9 mouse cellular contexts compared by ENCODE assay signal in genomic region chr1:36270666-36271065, GRCm38 (mm10). TPM values are rescaled to one million over a fixed set of nuclear protein-coding genes. Genes with fewer than 3 reads are reported as not detected.
DNase-seq lines count a peak whose midpoint lies in the region; ATAC-seq lines count a peak whose summit lies in the region.
"Had no signal": no experiment of that assay in that cellular context is flagged by ENCODE, and none has a peak within 500 bp of the region (broad histone marks: within the 10 kb centered on the region; RNA-seq: fewer than 3 reads in every experiment).

No protein-coding gene starts in this region.

- 31% methylated on average over 3 of the region's 3 CpGs for WGBS in liver, embryonic 15.5 days (ENCODE audit: insufficient replicate concordance)
- 55% methylated on average over 3 of the region's 3 CpGs for WGBS in forebrain, embryonic 12.5 days

- peaks cover 9% of the 10 kb centered on the region; the same call in 1 of the 2 replicates for H3K27me3 ChIP-seq in liver, embryonic 15.5 days
- peaks cover 20% of the 10 kb centered on the region for H3K27me3 ChIP-seq in forebrain, embryonic 12.5 days

- peak; percentile 76 for DNase-seq in 416B (ENCODE audit: low read depth)
- DNase-seq in heart, postnatal 36 days = peak; percentile 32 to 54
- no peak for DNase-seq in ovary, postnatal 36 days (ENCODE audit: low spot score)
- no peak for DNase-seq in left cerebral cortex, postnatal 36 days (ENCODE audit: low spot score in 2 of 2)
- no peak for DNase-seq in cerebellum, adult 11 months
- DNase-seq: left cerebral cortex, postnatal 4 days had no signal

- H3K4me3 ChIP-seq in brown adipose tissue, adult 24 weeks (ENCODE audit: insufficient read depth, low read depth, low read length) = peak overlapping the region; percentile 62
- no peak overlapping the region for H3K4me3 ChIP-seq in liver, embryonic 15.5 days (replicated peaks)
- H3K4me3 ChIP-seq in forebrain, embryonic 12.5 days (replicated peaks) = no peak overlapping the region

- no peak overlapping the region for H3K9ac ChIP-seq in liver, embryonic 15.5 days
- H3K9ac ChIP-seq in forebrain, embryonic 12.5 days = no peak overlapping the region

- H3K9me3 ChIP-seq in liver, embryonic 15.5 days (replicated peaks) = no peaks in the 10 kb centered on the region
- H3K9me3 ChIP-seq in forebrain, embryonic 12.5 days = no peaks in the 10 kb centered on the region

- intact Hi-C loops in heart, postnatal 36 days (cut with DNase I) = no loop called here
- intact Hi-C loops in left cerebral cortex, postnatal 36 days (cut with DNase I) = no loop called here

- H3K27ac ChIP-seq in brown adipose tissue, adult 24 weeks (replicated peaks; ENCODE audit: low read depth, low read length) = peak overlapping the region; percentile 76
- peak overlapping the region; percentile 38 for H3K27ac ChIP-seq in liver, embryonic 15.5 days (replicated peaks)
- no peak overlapping the region for H3K27ac ChIP-seq in forebrain, embryonic 12.5 days

- peaks cover 27% of the 10 kb centered on the region for H3K4me1 ChIP-seq in brown adipose tissue, adult 24 weeks (ENCODE audit: control insufficient read depth, insufficient read depth, insufficient read length, low read length)
- peaks cover 50% of the 10 kb centered on the region for H3K4me1 ChIP-seq in liver, embryonic 15.5 days (replicated peaks)
- no peaks in the 10 kb centered on the region for H3K4me1 ChIP-seq in forebrain, embryonic 12.5 days

- H3K4me2 ChIP-seq in liver, embryonic 15.5 days = peak overlapping the region; percentile 50; the same call in 1 of the 2 replicates
- no peak overlapping the region for H3K4me2 ChIP-seq in forebrain, embryonic 12.5 days

- no peaks in the 10 kb centered on the region for H3K36me3 ChIP-seq in liver, embryonic 15.5 days (replicated peaks)
- no peaks in the 10 kb centered on the region for H3K36me3 ChIP-seq in forebrain, embryonic 12.5 days (replicated peaks)

- no peak for ATAC-seq in liver, embryonic 15.5 days (ENCODE audit: insufficient read depth)
- no peak for ATAC-seq in forebrain, embryonic 12.5 days (ENCODE audit: low FRiP score)

RNA-seq across cellular contexts. Expression of gene Neurl3, which starts 3.8 kb away (rescaled TPM):
- polyA plus RNA-seq in brown adipose tissue, adult 24 weeks (2012; ENCODE audit: insufficient read depth, insufficient read length, missing spikeins) = 2.0 and 2.5 TPM in 2 replicates
- 1 to 10 TPM; 3.6 to 3.9 TPM for total RNA-seq in heart, postnatal 36 days (2021)
- polyA plus RNA-seq in liver, embryonic 15.5 days (2015; fragmentation: Nextera tagmentation; extraction: Ambion mirVana) = 2.4 and 3.0 TPM in 2 replicates
- 0.34 and 0.45 TPM in 2 replicates for polyA plus RNA-seq in forebrain, embryonic 12.5 days (2016; fragmentation: Nextera tagmentation; extraction: Ambion mirVana)
- total RNA-seq in left cerebral cortex, postnatal 36 days (2021) = under 1 TPM; 0.32 to 0.91 TPM

RNA-seq across cellular contexts. Expression of gene Uggt1, which starts 26.1 kb away (rescaled TPM):
- polyA plus RNA-seq in brown adipose tissue, adult 24 weeks (2012; ENCODE audit: insufficient read depth, insufficient read length, missing spikeins) = 11.0 and 11.6 TPM in 2 replicates
- total RNA-seq in heart, postnatal 36 days (2021) = 10 to 100 TPM; 29.2 to 31.2 TPM
- 19.4 and 19.5 TPM in 2 replicates for polyA plus RNA-seq in liver, embryonic 15.5 days (2015; fragmentation: Nextera tagmentation; extraction: Ambion mirVana)
- polyA plus RNA-seq in forebrain, embryonic 12.5 days (2016; fragmentation: Nextera tagmentation; extraction: Ambion mirVana) = 59.8 and 65.3 TPM in 2 replicates
- total RNA-seq in left cerebral cortex, postnatal 36 days (2021) = 10 to 100 TPM; 38.4 to 51.8 TPM

RNA-seq across cellular contexts. Expression of gene Arid5a, which starts 36.9 kb away (rescaled TPM):
- polyA plus RNA-seq in brown adipose tissue, adult 24 weeks (2012; ENCODE audit: insufficient read depth, insufficient read length, missing spikeins) = 1.3 and 4.0 TPM in 2 replicates
- total RNA-seq in heart, postnatal 36 days (2021) = 10 to 100 TPM; 10.4 to 15.1 TPM
- 3.5 and 4.2 TPM in 2 replicates for polyA plus RNA-seq in liver, embryonic 15.5 days (2015; fragmentation: Nextera tagmentation; extraction: Ambion mirVana)
- 2.0 and 2.1 TPM in 2 replicates for polyA plus RNA-seq in forebrain, embryonic 12.5 days (2016; fragmentation: Nextera tagmentation; extraction: Ambion mirVana)
- total RNA-seq in left cerebral cortex, postnatal 36 days (2021) = 10 to 100 TPM; 14.5 to 14.8 TPM

Comparison
In these comparisons a context has a peak if more than half of its experiments do, and no peak if none do; other contexts are left out.
1. DNase-seq: peak in 416B (single experiment) and heart, postnatal 36 days (2 of 2); none in ovary, postnatal 36 days (single experiment), left cerebral cortex, postnatal 36 days (0 of 2) and cerebellum, adult 11 months (single experiment).